Mouse (Mus musculus): ENCODE results near the gene Pex26. TPM values are rescaled to one million over a fixed set of nuclear protein-coding genes. Genes with fewer than 3 reads are reported as not detected.

Pex26 gene
- total and polyA plus RNA-seq, 3 experiments = 2.8 to 3.3 (median 3.2) TPM

- no peaks in the 10 kb centered on the region for H3K27me3 ChIP-seq (replicated peaks)
- H3K4me1 ChIP-seq (ENCODE audit: control insufficient read depth in 1 of 2, insufficient read depth in 2 of 2) = peaks cover 5 to 7% of the 10 kb centered on the region in 2 experiments; a peak in 3 of 4 replicates
- dilution Hi-C loops (cut with MboI; ENCODE audit: extremely low pct_ligation_motif_present, extremely low pct_unique_long_range_greater_than_20kb, low sequenced_read_pairs) = no loop called here
- no peak overlapping the region for H3K4me3 ChIP-seq (replicated peaks in 1 of 3; ENCODE audit: low read depth in 2 of 3, low read length in 2 of 3, poor library complexity in 1 of 3)
- no peaks in the 10 kb centered on the region for H3K9me3 ChIP-seq (replicated peaks; ENCODE audit: low read length)
- no peak overlapping the region for H3K27ac ChIP-seq (ENCODE audit: insufficient read depth, low read depth)
- DNase-seq (ENCODE audit: extremely low read depth) = no peak
- no peak overlapping the region for H3K4me2 ChIP-seq (ENCODE audit: insufficient read depth, low read depth, poor library complexity, severe bottlenecking)
- in situ Hi-C loops (cut with MboI; ENCODE audit: low pct_ligation_motif_present, low pct_unique_long_range_greater_than_20kb, low sequenced_read_pairs) = no loop called here
- TF ChIP-seq RAD21 (IDR thresholded peaks at IDR 0.05; ENCODE audit: low read depth, low read length) (no peak), ETS1 (conservative IDR thresholded peaks at IDR 0.05; ENCODE audit: low read depth, low read length) (no peak), MYC (IDR thresholded peaks at IDR 0.05; ENCODE audit: low read depth, low read length) (no peak), SIN3A (IDR thresholded peaks at IDR 0.05; ENCODE audit: low read length) (no peak), CTCF (conservative IDR thresholded peaks at IDR 0.05 in 1 of 2, IDR thresholded peaks at IDR 0.05 in 1 of 2; ENCODE audit: low read depth in 2 of 2, low read length in 2 of 2) (no peak), UBTF (IDR thresholded peaks at IDR 0.05; ENCODE audit: low read depth, low read length) (no peak)
- no peak overlapping the region for H3K9ac ChIP-seq (ENCODE audit: insufficient read depth, low read depth)
- H3K79me2 ChIP-seq (replicated peaks; ENCODE audit: control insufficient read depth, extremely low read depth, insufficient read depth, poor library complexity, severe bottlenecking) = no peaks in the 10 kb centered on the region
- no peaks in the 10 kb centered on the region for H3K36me3 ChIP-seq (replicated peaks in 1 of 2; ENCODE audit: control insufficient read depth in 1 of 2, insufficient read depth in 1 of 2, low read length in 1 of 2)
Measured at GRCm38 (mm10) chr6:121159616-121160015, 23.9 kb upstream of the Pex26 start.

- Histone ChIP-seq H3K9me3 (replicated peaks; ENCODE audit: low read length) (no peaks in the 10 kb centered on the region), H3K27ac (ENCODE audit: insufficient read depth, low read depth) (no peak overlapping the region), H3K36me3 (replicated peaks in 1 of 2; ENCODE audit: control insufficient read depth in 1 of 2, insufficient read depth in 1 of 2, low read length in 1 of 2) (no peaks in the 10 kb centered on the region), H3K9ac (ENCODE audit: insufficient read depth, low read depth) (no peak overlapping the region), H3K4me3 (replicated peaks in 1 of 3; ENCODE audit: low read depth in 2 of 3, low read length in 2 of 3, poor library complexity in 1 of 3) (no peak overlapping the region), H3K4me1 (ENCODE audit: control insufficient read depth in 1 of 2, insufficient read depth in 2 of 2) (peaks cover 5 to 7% of the 10 kb centered on the region in 2 experiments; a peak in 3 of 4 replicates), H3K79me2 (replicated peaks; ENCODE audit: control insufficient read depth, extremely low read depth, insufficient read depth, poor library complexity, severe bottlenecking) (no peaks in the 10 kb centered on the region), H3K4me2 (ENCODE audit: insufficient read depth, low read depth, poor library complexity, severe bottlenecking) (no peak overlapping the region), H3K27me3 (replicated peaks) (no peaks in the 10 kb centered on the region)
- DNase-seq (ENCODE audit: extremely low read depth) = no peak
- TF ChIP-seq MAX (IDR thresholded peaks at IDR 0.05; ENCODE audit: low read length) = no peak
- no peak for TF ChIP-seq NRF1 (IDR thresholded peaks at IDR 0.05; ENCODE audit: low read depth, low read length)
- no peak for TF ChIP-seq ZMIZ1 (IDR thresholded peaks at IDR 0.05; ENCODE audit: low read depth, low read length)
- no peak for TF ChIP-seq IRF4 (IDR thresholded peaks at IDR 0.05; ENCODE audit: low read depth, low read length)
- TF ChIP-seq ELF1 (IDR thresholded peaks at IDR 0.05; ENCODE audit: low read depth, low read length) = no peak
- no peak for TF ChIP-seq POLR2AphosphoS2 (IDR thresholded peaks at IDR 0.05; ENCODE audit: low read depth, low read length)
- no peak for TF ChIP-seq USF2 (conservative IDR thresholded peaks at IDR 0.05; ENCODE audit: low read depth, low read length)
- no peak for TF ChIP-seq MXI1 (IDR thresholded peaks at IDR 0.05; ENCODE audit: low read depth, low read length)
- TF ChIP-seq MAFK (IDR thresholded peaks at IDR 0.05; ENCODE audit: insufficient replicate concordance, low read length) = no peak
- TF ChIP-seq TCF12 (IDR thresholded peaks at IDR 0.05; ENCODE audit: low read depth, low read length) = no peak
- no peak for TF ChIP-seq E2F4 (IDR thresholded peaks at IDR 0.05; ENCODE audit: insufficient replicate concordance, low read depth, low read length)
- TF ChIP-seq MEF2A (IDR thresholded peaks at IDR 0.05; ENCODE audit: borderline replicate concordance, low read depth, low read length) = no peak
- no peak for TF ChIP-seq ETS1 (conservative IDR thresholded peaks at IDR 0.05; ENCODE audit: low read depth, low read length)
- TF ChIP-seq UBTF (IDR thresholded peaks at IDR 0.05; ENCODE audit: low read depth, low read length) = no peak
- no peak for TF ChIP-seq EP300 (IDR thresholded peaks at IDR 0.05; ENCODE audit: low read length)
- no peak for TF ChIP-seq MYC (IDR thresholded peaks at IDR 0.05; ENCODE audit: low read depth, low read length)
- in situ Hi-C loops (cut with MboI; ENCODE audit: low pct_ligation_motif_present, low pct_unique_long_range_greater_than_20kb, low sequenced_read_pairs) = no loop called here
- dilution Hi-C loops (cut with MboI; ENCODE audit: extremely low pct_ligation_motif_present, extremely low pct_unique_long_range_greater_than_20kb, low sequenced_read_pairs) = no loop called here
Measured at GRCm38 (mm10) chr6:121160126-121160525, 23.3 kb upstream of the Pex26 start.
